23 mouse cellular contexts compared by ENCODE assay signal in genomic region chr15:36852229-36852821, GRCm38 (mm10).
DNase-seq lines count a peak whose midpoint lies in the region; ATAC-seq and TF ChIP-seq lines count a peak whose summit lies in the region.
"Had no signal": no experiment of that assay in that cellular context is flagged by ENCODE, and none has a peak within 500 bp of the region (broad histone marks: within the 10 kb centered on the region; RNA-seq: fewer than 3 reads in every experiment).

No protein-coding gene starts in this region.

- peak; percentile 54 for DNase-seq in MEL (ENCODE audit: low read depth, low spot score)
- DNase-seq in intestine, embryonic 14.5 days (ENCODE audit: low spot score) = no peak
- DNase-seq in kidney, postnatal 10 days = no peak
- DNase-seq in midbrain, embryonic 14.5 days = no peak
- no peak for DNase-seq in right cerebral cortex, adult 2 months (ENCODE audit: low spot score in 2 of 2)
- DNase-seq: adrenal gland, postnatal 10 days; cerebellum, adult 8-10 months; cerebellum, postnatal 36 days; embryo, embryonic 11 days; gastrocnemius, postnatal 25 days; heart, postnatal 14 days; kidney, adult 11 months; left cerebral cortex, postnatal 4 days; liver, postnatal 0 days; lung, postnatal 36 days had no signal

- no peak for TF ChIP-seq POLR2A in MEL (IDR thresholded peaks at IDR 0.05; ENCODE audit: control insufficient read depth in 1 of 2, insufficient read depth in 1 of 2, low read depth in 1 of 2, low read length in 2 of 2, poor library complexity in 1 of 2)

- no peak overlapping the region for H3K9ac ChIP-seq in MEL (ENCODE audit: control insufficient read depth, low read depth, low read length, poor library complexity, severe bottlenecking)
- H3K9ac ChIP-seq in intestine, embryonic 14.5 days (ENCODE audit: low read length) = no peak overlapping the region
- no peak overlapping the region for H3K9ac ChIP-seq in midbrain, embryonic 14.5 days (replicated peaks; ENCODE audit: low read length)
- H3K9ac ChIP-seq: embryonic facial prominence, embryonic 12.5 days; liver, embryonic 12.5 days; liver, postnatal 0 days; midbrain, embryonic 13.5 days had no signal

- H3K4me2 ChIP-seq in intestine, embryonic 14.5 days (ENCODE audit: low read length) = no peak overlapping the region
- H3K4me2 ChIP-seq in midbrain, embryonic 14.5 days (ENCODE audit: low read length) = no peak overlapping the region
- H3K4me2 ChIP-seq: embryonic facial prominence, embryonic 12.5 days; liver, embryonic 12.5 days; midbrain, embryonic 13.5 days had no signal

- H3K27ac ChIP-seq in MEL (ENCODE audit: control insufficient read depth, low read depth, low read length) = no peak overlapping the region
- no peak overlapping the region for H3K27ac ChIP-seq in intestine, embryonic 14.5 days (ENCODE audit: low read depth)
- no peak overlapping the region for H3K27ac ChIP-seq in midbrain, embryonic 14.5 days (replicated peaks; ENCODE audit: low read depth, low read length)
- H3K27ac ChIP-seq: embryonic facial prominence, embryonic 12.5 days; hindbrain, embryonic 10.5 days; layer of hippocampus, adult 2 months; liver, embryonic 12.5 days; midbrain, embryonic 13.5 days had no signal

- TF ChIP-seq RAD21 in MEL (IDR thresholded peaks at IDR 0.05; ENCODE audit: low read depth, low read length) = no peak

- 53% methylated on average over 6 of the region's 6 CpGs for WGBS in intestine, embryonic 14.5 days
- WGBS in midbrain, embryonic 14.5 days = 69% methylated on average over 6 of the region's 6 CpGs

- no peaks in the 10 kb centered on the region for H3K79me2 ChIP-seq in MEL (ENCODE audit: control insufficient read depth, insufficient read depth, low read length, poor library complexity)

- TF ChIP-seq CTCF in MEL (IDR thresholded peaks at IDR 0.05 in 2 of 3, conservative IDR thresholded peaks at IDR 0.05 in 1 of 3; ENCODE audit: control insufficient read depth in 1 of 3, insufficient read depth in 1 of 3, low read depth in 2 of 3, low read length in 3 of 3, poor library complexity in 1 of 3, severe bottlenecking in 1 of 3) = no peak

- no peak overlapping the region for H3K4me3 ChIP-seq in MEL (ENCODE audit: control insufficient read depth in 1 of 2, insufficient read depth in 1 of 2, low read depth in 2 of 2, low read length in 2 of 2)
- no peak overlapping the region for H3K4me3 ChIP-seq in intestine, embryonic 14.5 days (ENCODE audit: low read depth, low read length)
- H3K4me3 ChIP-seq in midbrain, embryonic 14.5 days (replicated peaks; ENCODE audit: low read depth, low read length) = no peak overlapping the region
- H3K4me3 ChIP-seq: embryonic facial prominence, embryonic 12.5 days; hindbrain, embryonic 10.5 days; layer of hippocampus, adult 2 months; liver, embryonic 12.5 days; midbrain, embryonic 13.5 days had no signal

- no peaks in the 10 kb centered on the region for H3K9me3 ChIP-seq in MEL (replicated peaks; ENCODE audit: insufficient read depth, low read length)
- H3K9me3 ChIP-seq in intestine, embryonic 14.5 days (ENCODE audit: control insufficient read depth, low read length) = no peaks in the 10 kb centered on the region
- H3K9me3 ChIP-seq in midbrain, embryonic 14.5 days (ENCODE audit: control insufficient read depth, low read length) = no peaks in the 10 kb centered on the region
- H3K9me3 ChIP-seq: embryonic facial prominence, embryonic 12.5 days; hindbrain, embryonic 10.5 days; liver, embryonic 12.5 days; midbrain, embryonic 13.5 days had no signal

- TF ChIP-seq EP300 in MEL (IDR thresholded peaks at IDR 0.05; ENCODE audit: low read depth in 1 of 2, low read length in 2 of 2) = no peak

- H3K27me3 ChIP-seq in MEL (ENCODE audit: control insufficient read depth in 1 of 2, insufficient read depth in 2 of 2, low read length in 2 of 2) = no peaks in the 10 kb centered on the region
- H3K27me3 ChIP-seq in intestine, embryonic 14.5 days (replicated peaks; ENCODE audit: control insufficient read depth, insufficient read depth, low read length) = no peaks in the 10 kb centered on the region
- H3K27me3 ChIP-seq in midbrain, embryonic 14.5 days (ENCODE audit: control insufficient read depth, insufficient read depth, low read length) = no peaks in the 10 kb centered on the region
- H3K27me3 ChIP-seq: embryonic facial prominence, embryonic 12.5 days; liver, embryonic 12.5 days; midbrain, embryonic 13.5 days had no signal

- ATAC-seq in intestine, embryonic 14.5 days (replicated peaks; ENCODE audit: low FRiP score, low TSS enrichment, low read depth) = peak; percentile 83
- ATAC-seq in megakaryocyte progenitor cell, adult 5-6 weeks (replicated peaks; ENCODE audit: poor library complexity) = peak; percentile 55
- no peak for ATAC-seq in midbrain, embryonic 14.5 days (ENCODE audit: low FRiP score, low TSS enrichment)
- ATAC-seq: forebrain, embryonic 14.5 days; hindbrain, embryonic 16.5 days; liver, embryonic 12.5 days; liver, postnatal 0 days; midbrain, embryonic 13.5 days had no signal

- H3K4me1 ChIP-seq in MEL (ENCODE audit: control insufficient read depth in 1 of 2, insufficient read depth in 2 of 2, low read length in 2 of 2) = no peaks in the 10 kb centered on the region
- peaks cover 3% of the 10 kb centered on the region; the same call in 1 of the 2 replicates for H3K4me1 ChIP-seq in intestine, embryonic 14.5 days (replicated peaks; ENCODE audit: control insufficient read depth, insufficient read depth, low read length)
- H3K4me1 ChIP-seq in midbrain, embryonic 14.5 days (ENCODE audit: control insufficient read depth, insufficient read depth, low read length) = no peaks in the 10 kb centered on the region
- H3K4me1 ChIP-seq: embryonic facial prominence, embryonic 12.5 days; midbrain, embryonic 13.5 days had no signal

- no peaks in the 10 kb centered on the region for H3K36me3 ChIP-seq in MEL (ENCODE audit: control insufficient read depth in 1 of 2, insufficient read depth in 2 of 2, low read length in 2 of 2)
- no peaks in the 10 kb centered on the region for H3K36me3 ChIP-seq in intestine, embryonic 14.5 days (ENCODE audit: control insufficient read depth, insufficient read depth, low read length)
- H3K36me3 ChIP-seq in midbrain, embryonic 14.5 days (ENCODE audit: control insufficient read depth, insufficient read depth, low read length) = no peaks in the 10 kb centered on the region
- H3K36me3 ChIP-seq: embryonic facial prominence, embryonic 12.5 days; hindbrain, embryonic 10.5 days; liver, embryonic 12.5 days; midbrain, embryonic 13.5 days had no signal

TF ChIP-seq in MEL, 35 proteins besides CTCF, POLR2A, EP300 and RAD21:
- no peak for TF ChIP-seq ELF1 (IDR thresholded peaks at IDR 0.05; ENCODE audit: low read depth, low read length)
- no peak for TF ChIP-seq UBTF (IDR thresholded peaks at IDR 0.05; ENCODE audit: borderline replicate concordance, insufficient read depth, low read depth, low read length)
- no peak for TF ChIP-seq ZMIZ1 (IDR thresholded peaks at IDR 0.05; ENCODE audit: low read depth, low read length)
- TF ChIP-seq TCF12 (IDR thresholded peaks at IDR 0.05; ENCODE audit: low read depth, low read length) = no peak
- TF ChIP-seq GABPA (IDR thresholded peaks at IDR 0.05; ENCODE audit: low read depth, low read length) = no peak
- no peak for TF ChIP-seq MXI1 (IDR thresholded peaks at IDR 0.05; ENCODE audit: low read depth, low read length)
- no peak for TF ChIP-seq MAFK (IDR thresholded peaks at IDR 0.05; ENCODE audit: borderline replicate concordance, low read depth, low read length)
- no peak for TF ChIP-seq TBP (IDR thresholded peaks at IDR 0.05; ENCODE audit: low read depth, low read length)
- TF ChIP-seq JUND (IDR thresholded peaks at IDR 0.05; ENCODE audit: low read depth, low read length) = no peak
